Mouse (Mus musculus) embryo, embryonic 11 days (tissue): ENCODE data around the gene 1700037H04Rik.
"Not testable (repeated sequence)": the region's sequence is repeated elsewhere in the genome, so short reads cannot be mapped to it uniquely, and the experiment has no call there.

Source experiments
- DNase-seq: peaks from one replicate; pipeline ENCODE4 v3.0.0-alpha.2; 2015

Gene 1700037H04Rik

DNA sequence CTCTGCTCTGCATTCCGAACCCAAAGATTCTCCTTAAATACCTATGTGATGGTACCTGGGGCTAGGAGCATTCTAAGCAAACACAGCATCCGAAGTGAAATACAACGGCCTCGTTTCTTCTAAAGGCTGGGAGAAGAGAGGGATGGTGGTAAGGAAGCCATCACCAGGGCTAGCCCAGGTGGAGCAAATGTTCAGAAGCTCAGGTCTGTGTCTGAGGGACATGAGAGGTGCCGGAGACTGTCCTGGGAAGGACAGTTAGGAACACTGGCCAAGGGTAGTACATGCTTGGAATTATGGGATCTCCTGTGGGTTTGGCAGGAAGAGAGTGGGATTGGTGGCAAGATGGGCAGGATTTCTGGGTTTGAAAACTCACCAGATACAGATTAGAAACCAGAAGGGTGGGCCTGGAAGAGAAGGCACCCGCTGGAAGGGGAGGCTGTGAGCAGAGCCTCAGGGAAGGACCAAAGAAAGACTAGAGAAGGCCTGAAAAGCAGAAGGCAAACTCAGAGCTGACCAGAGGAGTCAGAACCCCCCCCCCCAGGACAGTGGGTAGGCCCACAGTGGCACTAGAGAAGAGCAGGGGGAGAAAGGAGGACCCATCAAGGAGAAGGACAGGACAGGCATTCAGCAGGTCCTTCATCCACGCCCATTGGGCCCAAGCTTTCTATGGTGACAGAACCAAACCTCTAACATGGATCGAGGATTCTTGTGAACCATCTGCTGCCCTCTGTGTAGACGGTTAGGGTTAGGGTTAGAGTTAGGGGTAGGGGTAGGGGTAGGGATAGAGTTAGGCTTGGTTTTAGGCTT lies 34.5 kb downstream of the 1700037H04Rik start:
- DNase-seq: no peak

DNA sequence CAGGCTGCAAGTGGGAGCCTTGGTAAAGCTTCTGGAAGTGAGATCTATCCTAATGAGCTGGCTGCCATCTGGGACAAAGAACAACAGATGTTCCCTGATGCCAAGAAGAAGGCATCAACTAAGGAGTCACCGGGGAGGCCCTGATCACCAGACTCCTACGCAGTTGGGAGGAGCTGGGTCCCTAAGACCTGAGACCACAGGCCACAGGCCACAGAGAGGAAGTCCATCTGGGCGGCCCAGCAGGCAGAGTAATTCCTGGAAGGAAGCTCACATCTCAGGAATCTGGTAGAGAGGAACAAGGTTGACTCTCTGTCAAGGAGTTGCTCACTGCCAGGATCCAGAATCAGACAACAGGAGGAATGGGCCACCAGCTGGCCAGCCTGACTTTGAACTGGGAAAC lies 35.7 kb downstream of the 1700037H04Rik start:
- DNase-seq: no peak

DNA sequence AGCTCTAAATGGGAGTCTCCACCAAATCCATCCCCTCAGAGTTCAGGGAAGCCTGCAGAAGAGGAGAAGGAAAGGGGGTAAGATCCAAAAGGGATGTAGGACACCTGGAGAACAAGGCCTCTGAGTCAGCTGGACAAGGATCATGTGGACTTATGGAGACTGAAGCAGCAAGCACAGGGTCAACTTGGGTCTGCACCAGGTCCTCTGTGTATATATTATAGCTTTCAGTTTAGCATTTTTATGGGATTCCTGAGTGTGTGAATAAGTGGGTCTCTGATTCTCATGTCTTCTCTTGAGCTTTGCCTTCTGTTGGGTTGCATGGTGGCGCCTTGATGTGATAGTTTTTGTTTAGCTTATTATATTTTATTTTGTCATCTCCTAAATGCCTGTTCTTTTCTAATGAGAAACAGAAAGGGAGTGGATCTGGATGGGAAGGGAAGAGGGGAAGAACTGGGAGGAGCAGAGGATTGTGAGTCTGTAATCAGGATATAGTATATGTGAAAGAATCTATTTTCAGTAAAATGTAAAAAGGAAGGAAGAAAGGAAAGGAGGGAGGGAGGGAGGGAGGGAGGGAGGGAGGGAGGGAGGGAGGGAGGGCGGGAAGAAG lies 40.8 kb downstream of the 1700037H04Rik start:
- DNase-seq: no peak

DNA sequence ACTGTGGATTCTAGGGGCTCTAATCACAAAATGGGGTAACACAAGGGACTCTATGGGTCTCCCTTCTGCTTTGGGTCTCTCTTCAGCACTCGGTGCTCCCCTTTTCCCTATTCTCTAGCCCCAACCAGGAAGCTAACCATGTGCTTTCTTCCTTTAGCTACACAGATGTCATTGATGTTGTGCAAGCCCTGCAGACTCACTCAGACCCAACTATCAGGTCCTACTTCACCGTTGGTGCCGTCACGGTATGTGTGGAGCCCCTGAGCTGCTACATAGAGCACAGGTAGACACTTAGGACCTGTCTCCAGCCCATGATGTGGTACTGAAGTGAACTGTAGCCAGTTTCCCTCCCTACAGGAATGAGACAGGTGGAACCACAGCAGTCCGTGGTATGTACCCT lies 53.9 kb downstream of the 1700037H04Rik start:
- no peak for DNase-seq

DNA sequence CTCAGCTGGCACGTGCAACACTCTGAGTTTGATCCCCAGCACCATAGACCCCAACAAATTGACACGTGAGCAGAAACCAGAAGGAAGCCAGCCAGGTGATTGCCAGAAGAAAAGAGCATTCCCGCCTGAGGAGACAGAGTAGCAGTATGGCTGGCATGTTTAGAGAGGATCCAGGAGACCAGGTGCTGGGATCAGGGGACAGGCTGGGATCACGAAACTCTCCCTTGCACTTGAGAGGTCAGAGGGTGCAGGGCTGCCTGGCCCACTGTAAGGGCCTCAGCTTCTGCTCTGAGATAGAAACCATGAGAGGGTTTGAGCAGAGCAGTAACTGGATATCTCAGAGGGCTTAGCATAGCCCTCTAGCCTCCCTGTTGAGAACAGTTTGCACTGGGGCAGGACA lies 54.8 kb downstream of the 1700037H04Rik start:
- DNase-seq: not testable (repeated sequence)

DNA sequence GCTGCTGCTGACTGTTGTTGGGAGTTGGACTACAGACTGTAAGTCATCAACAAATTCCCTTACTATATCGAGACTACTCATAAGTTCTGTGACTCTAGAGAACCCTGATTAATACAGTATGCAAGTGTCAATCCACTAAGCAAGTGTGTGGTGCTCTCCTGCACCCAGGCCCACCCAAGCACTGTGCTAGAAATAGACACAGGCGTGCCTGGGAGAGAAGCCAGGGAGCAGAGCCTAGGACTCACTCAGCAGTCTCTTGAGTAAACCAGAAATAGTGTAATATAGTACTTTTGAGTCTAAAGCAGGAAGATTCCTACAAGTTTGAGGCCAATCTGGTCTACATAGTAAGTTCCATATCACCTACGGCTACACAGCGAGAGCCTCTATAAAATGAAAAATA lies 55.9 kb downstream of the 1700037H04Rik start:
- no peak for DNase-seq

DNA sequence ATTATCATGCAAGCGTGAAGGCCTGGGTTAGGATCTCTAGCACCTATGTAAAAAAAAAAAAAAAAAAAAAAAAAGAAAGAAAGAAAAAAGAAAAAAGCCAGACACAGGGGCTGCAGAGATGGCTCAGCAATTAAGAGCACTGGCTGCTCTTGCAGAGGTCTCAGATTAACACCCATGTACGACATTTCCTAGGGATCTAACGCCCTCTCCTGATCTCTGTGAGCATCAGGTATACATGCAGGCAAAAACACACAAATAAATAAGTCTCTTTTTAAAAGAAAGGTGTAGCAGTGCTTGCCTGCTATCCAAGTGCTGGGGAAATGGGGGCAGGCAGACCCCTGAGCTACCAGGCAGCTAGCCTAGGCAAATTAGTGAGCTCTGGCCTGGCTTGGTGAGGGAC lies 58.4 kb downstream of the 1700037H04Rik start:
- DNase-seq: no peak

DNA sequence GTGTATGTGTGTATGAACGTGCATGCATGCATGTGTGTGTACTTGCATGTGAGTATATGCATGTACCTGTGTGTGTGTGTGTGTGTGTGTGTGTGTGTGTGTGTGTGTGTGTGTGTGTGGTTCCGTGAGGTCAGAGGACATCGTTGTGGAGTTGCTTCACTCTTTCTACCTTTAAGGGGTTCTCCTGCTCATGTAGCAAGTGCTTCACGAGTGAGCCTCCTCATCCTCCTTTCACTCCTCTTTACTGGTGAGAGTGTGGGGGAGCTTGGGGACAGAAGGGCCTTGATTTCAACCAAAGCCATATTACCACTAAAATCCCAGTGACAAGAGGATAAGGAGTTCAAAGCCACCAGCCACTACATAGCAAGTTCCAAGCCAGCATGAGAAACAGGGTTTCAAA lies 62.8 kb downstream of the 1700037H04Rik start:
- no peak for DNase-seq
